Mouse (Mus musculus) kidney, embryonic 15.5 days (tissue): ENCODE measurements around the gene Sema6b. TPM values are rescaled to one million over a fixed set of nuclear protein-coding genes. Genes with fewer than 3 reads are reported as not detected.

ENCODE experiments used
- ATAC-seq: fragments of 200-750 bp; cut with Nextera tagmentation; replicated peaks from 2 replicates; pipeline ENCODE4 v1.8.0; 2017; ENCODE audit warnings: moderate TSS enrichment; ENCODE audit not compliant: low FRiP score
- H3K27ac ChIP-seq: fragments of 300-500 bp; sonication (generic); 2 replicates; pipeline ENCODE4 v1.5.1; 2015; ENCODE audit warnings: mild to moderate bottlenecking, inconsistent platforms
- H3K27me3 ChIP-seq: fragments of 300-500 bp; sonication (generic); 2 replicates; pipeline ENCODE4 v1.6.1; 2015; ENCODE audit warnings: inconsistent platforms
- H3K36me3 ChIP-seq: fragments of 300-500 bp; sonication (generic); 2 replicates; pipeline ENCODE4 v1.6.1; 2015; ENCODE audit warnings: inconsistent platforms
- H3K4me1 ChIP-seq: fragments of 300-500 bp; sonication (generic); 2 replicates; pipeline ENCODE4 v1.6.1; 2015; ENCODE audit warnings: inconsistent platforms
- H3K4me2 ChIP-seq: fragments of 300-500 bp; sonication (generic); 2 replicates; pipeline ENCODE4 v1.6.1; 2015; ENCODE audit warnings: moderate library complexity, mild to moderate bottlenecking, inconsistent platforms
- H3K4me3 ChIP-seq: fragments of 300-500 bp; sonication (generic); replicated peaks from 2 replicates; pipeline ENCODE4 v1.5.1; 2015; ENCODE audit warnings: mild to moderate bottlenecking, inconsistent platforms
- H3K9ac ChIP-seq: fragments of 300-500 bp; sonication (generic); 2 replicates; pipeline ENCODE4 v1.6.1; 2015; ENCODE audit warnings: mild to moderate bottlenecking, inconsistent platforms
- H3K9me3 ChIP-seq: fragments of 300-500 bp; sonication (generic); replicated peaks from 2 replicates; pipeline ENCODE4 v1.6.1; 2016; ENCODE audit warnings: inconsistent platforms
- WGBS: fragments of 180-500 bp; shearing (Covaris S2); methylation state at CpG from one replicate; pipeline ENCODE4 v1.1.7; 2015; ENCODE audit warnings: mixed read lengths; 5-methylcytosine and 5-hydroxymethylcytosine counted together
- microRNA-seq: library from miRNA; unstranded; fragments of <30 nt; microRNA quantifications from one replicate; pipeline ENCODE4, GENCODE M21; 2016
- polyA plus RNA-seq: library from polyadenylated mRNA; unstranded; fragments of >200 nt; fragmentation: Nextera tagmentation; extraction: Ambion mirVana; gene quantifications from 2 replicates; pipeline ENCODE4 v1.2.1, GENCODE M21; 2015

Gene Sema6b
- polyA plus RNA-seq, 1 experiment from 2014 or later, result 1.5 TPM

DNA sequence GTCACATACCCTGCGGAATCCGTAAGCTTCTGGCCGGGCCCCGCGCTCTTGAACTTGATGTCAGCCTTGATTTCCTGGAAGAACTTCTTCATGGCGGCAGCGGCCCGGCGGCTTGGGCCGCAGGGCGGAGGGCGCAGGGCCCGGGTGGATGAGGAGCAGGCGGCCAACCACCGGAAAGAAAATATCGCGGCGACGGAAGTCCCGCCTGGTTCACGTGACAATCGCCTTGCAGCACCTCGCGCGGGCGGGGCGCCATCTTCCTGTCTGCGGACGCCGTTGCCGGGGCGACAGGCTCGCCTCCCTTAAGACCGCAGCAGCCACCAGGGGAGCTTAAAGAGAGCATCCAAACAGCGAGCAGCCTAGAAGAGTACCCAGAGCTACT, 65.3 kb downstream of the Sema6b start, which contains the start of gene Ubxn6:
Ubxn6 (minus strand) TSS at position 202 of the 382 bp plus-strand sequence.
- H3K27ac ChIP-seq, result peak within 1 kb of the TSS; percentile 99
- H3K4me2 ChIP-seq, result peak within 1 kb of the TSS; percentile 76
- WGBS, result under 1% methylated on average over 35 of the region's 35 CpGs
- ATAC-seq, result peak; percentile 61
- peaks cover 33% of the 10 kb centered on the region for H3K36me3 ChIP-seq
- H3K4me3 ChIP-seq, result peak within 1 kb of the TSS; percentile 79
- peak within 1 kb of the TSS; percentile 76 for H3K9ac ChIP-seq
- H3K4me1 ChIP-seq, result peaks cover 30% of the 10 kb centered on the region
- H3K9me3 ChIP-seq, result no peaks in the 10 kb centered on the region
- no peaks in the 10 kb centered on the region for H3K27me3 ChIP-seq

DNA sequence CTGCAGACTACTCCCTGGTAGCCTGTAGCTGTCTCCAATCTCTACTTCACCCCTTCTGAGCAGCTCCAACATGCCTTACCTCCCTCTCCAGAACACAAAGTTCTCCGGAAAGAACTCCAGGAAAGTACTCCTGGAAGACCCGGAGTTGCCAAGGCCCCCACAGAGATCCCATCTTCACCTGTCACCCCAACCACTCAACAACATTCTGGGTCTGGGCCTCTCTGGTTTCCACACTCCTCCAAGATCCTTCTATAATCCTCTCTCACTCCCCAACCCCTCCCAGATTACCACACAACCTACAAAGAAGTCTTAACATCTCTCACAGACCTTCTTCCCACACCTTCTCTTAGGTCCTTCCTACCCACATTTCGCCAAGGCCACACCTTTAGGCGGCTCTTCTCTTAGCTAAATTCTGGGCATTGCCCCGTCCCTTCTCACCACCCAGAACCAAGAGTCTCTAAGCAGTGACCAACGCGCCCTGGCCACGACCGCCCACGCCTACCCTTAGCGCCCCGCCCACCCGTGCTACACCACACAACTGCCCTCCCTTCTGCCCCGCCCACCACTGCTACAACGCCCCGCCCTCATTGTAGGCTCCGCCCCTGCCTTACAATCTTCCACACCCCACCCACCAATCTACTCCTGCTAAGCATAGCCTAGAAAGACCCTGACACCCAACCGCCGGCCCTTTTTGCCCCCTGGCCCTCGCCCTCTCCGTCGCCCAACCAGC, 65.9 kb downstream of the Sema6b start:
- WGBS, result 7% methylated on average over 22 of the region's 22 CpGs
- no peaks in the 10 kb centered on the region for H3K27me3 ChIP-seq
- no peaks in the 10 kb centered on the region for H3K9me3 ChIP-seq
- peaks cover 30% of the 10 kb centered on the region for H3K4me1 ChIP-seq
- H3K4me3 ChIP-seq, result peak overlapping the region; percentile 79
- H3K9ac ChIP-seq, result peak overlapping the region; percentile 76
- H3K27ac ChIP-seq, result peak overlapping the region; percentile 99
- H3K4me2 ChIP-seq, result peak overlapping the region; percentile 76
- peaks cover 39% of the 10 kb centered on the region for H3K36me3 ChIP-seq
- ATAC-seq, result peak; percentile 35

Small RNAs within 50 kb of the gene (microRNA-seq; reads per million reads assigned to microRNA genes)
- not detected for gene Gm44397

Other genes with a start within 250 kb of the Sema6b start
- 16.0 and 16.8 TPM in 2 replicates for gene Zfp959, start 248.2 kb downstream of the Sema6b start, polyA plus RNA-seq
- 5.5 and 5.7 TPM in 2 replicates for gene Zfp119b, start 190.8 kb downstream of the Sema6b start, polyA plus RNA-seq
- 1.8 and 2.4 TPM in 2 replicates for gene Ebi3, start 187.7 kb downstream of the Sema6b start, polyA plus RNA-seq
- 27.4 and 27.5 TPM in 2 replicates for gene Yju2, start 181.2 kb downstream of the Sema6b start, polyA plus RNA-seq
- 28.8 and 30.1 TPM in 2 replicates for gene Shd, start 169.9 kb downstream of the Sema6b start, polyA plus RNA-seq
- gene Fsd1, start 153.8 kb downstream of the Sema6b start, polyA plus RNA-seq, result 19.7 and 21.7 TPM in 2 replicates
- gene Stap2, start 134.8 kb downstream of the Sema6b start, polyA plus RNA-seq, result 14.5 and 15.5 TPM in 2 replicates
- 97.4 and 103 TPM in 2 replicates for gene Mpnd, start 134.6 kb downstream of the Sema6b start, polyA plus RNA-seq
- 168 and 175 TPM in 2 replicates for gene Sh3gl1, start 103.7 kb downstream of the Sema6b start, polyA plus RNA-seq
- gene Chaf1a, start 99.9 kb downstream of the Sema6b start, polyA plus RNA-seq, result 26.9 and 30.8 TPM in 2 replicates
- gene Ubxn6, start 65.3 kb downstream of the Sema6b start, polyA plus RNA-seq, result 42.2 and 45.6 TPM in 2 replicates
- 123 and 141 TPM in 2 replicates for gene Hdgfl2, start 60.7 kb downstream of the Sema6b start, polyA plus RNA-seq
- gene Plin4, start 30.5 kb downstream of the Sema6b start, polyA plus RNA-seq, result 0.08 and 0.12 TPM in 2 replicates
- 1.5 and 1.9 TPM in 2 replicates for gene Plin5, start 22.7 kb downstream of the Sema6b start, polyA plus RNA-seq
- gene Lrg1, start 18.3 kb downstream of the Sema6b start, polyA plus RNA-seq, result 0.39 and 0.53 TPM in 2 replicates
- 11.6 and 11.9 TPM in 2 replicates for gene Tnfaip8l1, start 22.1 kb upstream of the Sema6b start, polyA plus RNA-seq
- 90.7 and 96.4 TPM in 2 replicates for gene Mydgf, start 43.6 kb upstream of the Sema6b start, polyA plus RNA-seq
- gene Dpp9, start 78.6 kb upstream of the Sema6b start, polyA plus RNA-seq, result 38.9 and 43.8 TPM in 2 replicates
- gene Fem1a, start 116.5 kb upstream of the Sema6b start, polyA plus RNA-seq, result 13.1 TPM in 2 replicates
- 6.0 and 6.2 TPM in 2 replicates for gene Ticam1, start 136.4 kb upstream of the Sema6b start, polyA plus RNA-seq
- 68.9 and 77.4 TPM in 2 replicates for gene Plin3, start 152.5 kb upstream of the Sema6b start, polyA plus RNA-seq
- gene Arrdc5, start 159.9 kb upstream of the Sema6b start, polyA plus RNA-seq, result 0.31 TPM in 1 of 2 replicates, not detected in the other
- gene Uhrf1, start 163.0 kb upstream of the Sema6b start, polyA plus RNA-seq, result 162 and 175 TPM in 2 replicates
- 32.3 and 34.3 TPM in 2 replicates for gene Kdm4b, start 185.7 kb upstream of the Sema6b start, polyA plus RNA-seq